Mouse (Mus musculus): ENCODE measurements around the gene Ltbp4.

- TF ChIP-seq CTCF (IDR thresholded peaks at IDR 0.05; ENCODE audit: extremely low read depth, insufficient read depth, insufficient read length, insufficient replicate concordance) (no peak), POLR2A (IDR thresholded peaks at IDR 0.05; ENCODE audit: low read depth, low read length) (no peak)
Measured at GRCm38 (mm10) chr7:27260856-27261255, 76.6 kb downstream of the Ltbp4 start.

All from spleen, adult 2 months (tissue).